Mouse (Mus musculus) MEL (cell line): Measurements from ENCODE around the gene Wdr75. TPM values are rescaled to one million over a fixed set of nuclear protein-coding genes. Genes with fewer than 3 reads are reported as not detected.

Experiments used
- DNase-seq: peaks from one replicate; pipeline ENCODE4 v3.0.0; 2011; ENCODE audit warnings: low read depth, low spot score
- H3K27ac ChIP-seq: 2 replicates; pipeline ENCODE4 v1.5.1; 2012; ENCODE audit warnings: low read depth, mild to moderate bottlenecking, control low read depth, low read length, moderate library complexity; ENCODE audit not compliant: control insufficient read depth
- H3K27me3 ChIP-seq, 2 experiments: fragments of 150-350 bp in 1 of 2; sonication (generic) in 1 of 2; 2 replicates each; pipeline ENCODE4 v1.6.1; 2012; ENCODE audit warnings: low read length in 2 of 2, mild to moderate bottlenecking in 2 of 2, improper control_type of control experiment in 1 of 2, moderate library complexity in 1 of 2; ENCODE audit not compliant: insufficient read depth in 2 of 2, control insufficient read depth in 1 of 2
- H3K36me3 ChIP-seq, 2 experiments: 2 replicates each; pipeline ENCODE4 v1.6.1; 2012 to 2014; ENCODE audit warnings: low read length in 2 of 2, improper control_type of control experiment in 1 of 2, inconsistent platforms in 1 of 2, mild to moderate bottlenecking in 1 of 2; ENCODE audit not compliant: insufficient read depth in 2 of 2, control insufficient read depth in 1 of 2
- H3K4me1 ChIP-seq, 2 experiments: fragments of 150-350 bp in 1 of 2; sonication (generic) in 1 of 2; 2 replicates each; pipeline ENCODE4 v1.6.1; 2012; ENCODE audit warnings: low read length in 2 of 2, improper control_type of control experiment in 1 of 2, mild to moderate bottlenecking in 1 of 2; ENCODE audit not compliant: insufficient read depth in 2 of 2, control insufficient read depth in 1 of 2
- H3K4me3 ChIP-seq, 2 experiments: fragments of 150-350 bp in 1 of 2; sonication (generic) in 1 of 2; 2 replicates each; pipeline ENCODE4 v1.5.1; 2012; ENCODE audit warnings: low read depth in 2 of 2, low read length in 2 of 2, mild to moderate bottlenecking in 2 of 2, moderate library complexity in 2 of 2, control low read depth in 1 of 2, improper control_type of control experiment in 1 of 2; ENCODE audit not compliant: control insufficient read depth in 1 of 2, insufficient read depth in 1 of 2
- H3K79me2 ChIP-seq: 2 replicates; pipeline ENCODE4 v1.6.1; 2012; ENCODE audit warnings: mild to moderate bottlenecking, low read length, moderate library complexity; ENCODE audit not compliant: control insufficient read depth, poor library complexity, insufficient read depth
- H3K9ac ChIP-seq: 2 replicates; pipeline ENCODE4 v1.6.1; 2012; ENCODE audit warnings: low read depth, mild to moderate bottlenecking, control low read depth, low read length, moderate library complexity; ENCODE audit not compliant: control insufficient read depth, poor library complexity, severe bottlenecking
- H3K9me3 ChIP-seq: fragments of 150-350 bp; sonication (generic); replicated peaks from 2 replicates; pipeline ENCODE4 v1.6.1; 2012; ENCODE audit warnings: mild to moderate bottlenecking, low read length, improper control_type of control experiment, moderate library complexity; ENCODE audit not compliant: insufficient read depth
- CTCF ChIP-seq, 3 experiments: IDR thresholded peaks in 2 of 3; conservative IDR thresholded peaks in 1 of 3; 2 replicates each; pipeline ENCODE4 v1.5.1; 2011 to 2012; ENCODE audit warnings: low read length in 3 of 3, low read depth in 2 of 3, mild to moderate bottlenecking in 2 of 3, improper control_type of control experiment in 1 of 3, inconsistent platforms in 1 of 3, mixed read lengths in 1 of 3, moderate library complexity in 1 of 3; ENCODE audit not compliant: control insufficient read depth in 1 of 3, insufficient read depth in 1 of 3, poor library complexity in 1 of 3, severe bottlenecking in 1 of 3
- ELF1 ChIP-seq: IDR thresholded peaks from 2 replicates; pipeline ENCODE4 v1.6.1; 2014; ENCODE audit warnings: low read depth, mild to moderate bottlenecking, inconsistent platforms, low read length, improper control_type of control experiment, moderate library complexity
- ETS1 ChIP-seq: IDR thresholded peaks from 2 replicates; pipeline ENCODE4 v1.6.1; 2012; ENCODE audit warnings: low read depth, mild to moderate bottlenecking, inconsistent platforms, low read length, improper control_type of control experiment, moderate library complexity
- HCFC1 ChIP-seq: IDR thresholded peaks from 2 replicates; pipeline ENCODE4 v1.6.1; 2012; ENCODE audit warnings: low read depth, mild to moderate bottlenecking, inconsistent platforms, low read length, improper control_type of control experiment, moderate library complexity
- JUND ChIP-seq: IDR thresholded peaks from 2 replicates; pipeline ENCODE4 v1.6.1; 2011; ENCODE audit warnings: low read depth, mild to moderate bottlenecking, improper control_type of control experiment, low read length
- KAT2A ChIP-seq: conservative IDR thresholded peaks from 2 replicates; pipeline ENCODE4 v1.6.1; 2012; ENCODE audit warnings: low read depth, low read length, improper control_type of control experiment, inconsistent platforms
- MAZ ChIP-seq: IDR thresholded peaks from 2 replicates; pipeline ENCODE4 v1.6.1; 2012; ENCODE audit warnings: low read depth, mild to moderate bottlenecking, inconsistent platforms, low read length, improper control_type of control experiment
- MXI1 ChIP-seq: IDR thresholded peaks from 2 replicates; pipeline ENCODE4 v1.6.1; 2011; ENCODE audit warnings: mild to moderate bottlenecking, low read depth, low read length, improper control_type of control experiment
- MYC ChIP-seq: IDR thresholded peaks from 2 replicates; pipeline ENCODE4 v1.6.1; 2011; ENCODE audit warnings: low read depth, mild to moderate bottlenecking, low read length, improper control_type of control experiment, moderate library complexity
- POLR2AphosphoS5 ChIP-seq: IDR thresholded peaks from 2 replicates; pipeline ENCODE4 v1.6.1; 2012; ENCODE audit warnings: low read depth, borderline replicate concordance, mild to moderate bottlenecking, inconsistent platforms, low read length, moderate library complexity, mixed read lengths
- RAD21 ChIP-seq: IDR thresholded peaks from 2 replicates; pipeline ENCODE4 v1.6.1; 2011; ENCODE audit warnings: mild to moderate bottlenecking, low read depth, low read length, improper control_type of control experiment
- SIN3A ChIP-seq: IDR thresholded peaks from 2 replicates; pipeline ENCODE4 v1.6.1; 2012; ENCODE audit warnings: low read length, improper control_type of control experiment, inconsistent platforms
- SMC3 ChIP-seq: IDR thresholded peaks from 2 replicates; pipeline ENCODE4 v1.6.1; 2011; ENCODE audit warnings: low read depth, low read length, improper control_type of control experiment
- TAL1 ChIP-seq: IDR thresholded peaks from 2 replicates; pipeline ENCODE4 v1.6.1; 2012; ENCODE audit warnings: mild to moderate bottlenecking, inconsistent platforms, low read length, moderate library complexity, mixed read lengths
- USF2 ChIP-seq, 2 experiments: IDR thresholded peaks; 2 replicates each; pipeline ENCODE4 v1.6.1; 2011 to 2012; ENCODE audit warnings: improper control_type of control experiment in 2 of 2, low read length in 2 of 2, borderline replicate concordance in 1 of 2, inconsistent platforms in 1 of 2, low read depth in 1 of 2, mild to moderate bottlenecking in 1 of 2; ENCODE audit not compliant: insufficient read depth in 1 of 2
- ZC3H11A ChIP-seq: IDR thresholded peaks from 2 replicates; pipeline ENCODE4 v1.6.1; 2012; ENCODE audit warnings: low read depth, mild to moderate bottlenecking, inconsistent platforms, low read length, improper control_type of control experiment
- ZNF384 ChIP-seq: IDR thresholded peaks from 2 replicates; pipeline ENCODE4 v1.6.1; 2012; ENCODE audit warnings: low read depth, mild to moderate bottlenecking, inconsistent platforms, low read length, improper control_type of control experiment
- polyA plus RNA-seq, 2 experiments: library from polyadenylated mRNA; stranded (reverse) in 1 of 2; unstranded in 1 of 2; fragments of >175 nt in 1 of 2; fragments of >200 nt in 1 of 2; gene quantifications; 2 replicates each; pipeline versions ENCODE4 v1.2.1 to v1.2.4; 2012; ENCODE audit warnings: low replicate concordance in 2 of 2, low read depth in 1 of 2; ENCODE audit not compliant: insufficient read length in 2 of 2, insufficient read depth in 1 of 2, missing spikeins in 1 of 2
- total RNA-seq: library from RNA; depleted of rRNA; stranded (reverse); fragments of 300-350 nt; gene quantifications from 2 replicates; pipeline ENCODE4 v1.2.3, GENCODE M21; 2012

Gene Wdr75
- total and polyA plus RNA-seq, 3 experiments = 193 to 279 (median 195) TPM

DNA sequence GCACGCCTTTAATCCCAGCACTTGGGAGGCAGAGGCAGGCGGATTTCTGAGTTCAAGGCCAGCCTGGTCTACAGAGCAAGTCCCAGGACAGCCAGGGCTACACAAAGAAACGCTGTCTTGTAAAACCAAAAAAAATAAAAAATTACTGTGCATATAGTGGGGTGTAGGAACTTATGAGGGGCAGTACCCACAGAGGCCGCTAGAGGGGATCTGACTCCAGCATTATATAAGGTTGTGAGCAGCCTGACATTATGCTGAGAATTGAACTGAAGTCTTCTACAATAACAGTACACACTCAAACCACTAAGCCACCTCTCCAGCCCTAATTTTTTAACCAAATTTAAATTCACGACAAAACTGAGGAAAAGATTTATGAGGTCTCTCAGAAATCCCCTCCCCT is 30.2 kb downstream of the Wdr75 start:
- no peaks in the 10 kb centered on the region for H3K27me3 ChIP-seq
- TF ChIP-seq ZC3H11A (peak; percentile 78), CTCF (IDR thresholded peaks at IDR 0.05 in 2 of 3, conservative IDR thresholded peaks at IDR 0.05 in 1 of 3; ENCODE audit: control insufficient read depth in 1 of 3, insufficient read depth in 1 of 3, low read depth in 2 of 3, low read length in 3 of 3, poor library complexity in 1 of 3, severe bottlenecking in 1 of 3) (peak; percentile 71 to 76 (median 76)), ELF1 (0 out of 2 replicates have a peak, but pooled peaks have one; percentile 7), MAZ (no peak), SIN3A (0 out of 2 replicates have a peak, but pooled peaks have one; percentile 18), SMC3 (peak; percentile 84), MXI1 (0 out of 2 replicates have a peak, but pooled peaks have one; percentile 26), KAT2A (no peak), ZNF384 (peak; percentile 68), JUND (0 out of 2 replicates have a peak, but pooled peaks have one; percentile 12), ETS1 (no peak), RAD21 (peak; percentile 87), TAL1 (no peak)
- TF ChIP-seq, all 39 proteins: peak for 9
- DNase-seq = peak; percentile 86
- H3K36me3 ChIP-seq = peaks cover 11 to 24% of the 10 kb centered on the region in 2 experiments
- no peak overlapping the region for H3K4me3 ChIP-seq
- peaks cover 9 to 12% of the 10 kb centered on the region in 2 experiments for H3K4me1 ChIP-seq
- H3K9me3 ChIP-seq = no peaks in the 10 kb centered on the region
- H3K9ac ChIP-seq = no peak overlapping the region
- no peaks in the 10 kb centered on the region for H3K79me2 ChIP-seq
- peak overlapping the region; percentile 65 for H3K27ac ChIP-seq

DNA sequence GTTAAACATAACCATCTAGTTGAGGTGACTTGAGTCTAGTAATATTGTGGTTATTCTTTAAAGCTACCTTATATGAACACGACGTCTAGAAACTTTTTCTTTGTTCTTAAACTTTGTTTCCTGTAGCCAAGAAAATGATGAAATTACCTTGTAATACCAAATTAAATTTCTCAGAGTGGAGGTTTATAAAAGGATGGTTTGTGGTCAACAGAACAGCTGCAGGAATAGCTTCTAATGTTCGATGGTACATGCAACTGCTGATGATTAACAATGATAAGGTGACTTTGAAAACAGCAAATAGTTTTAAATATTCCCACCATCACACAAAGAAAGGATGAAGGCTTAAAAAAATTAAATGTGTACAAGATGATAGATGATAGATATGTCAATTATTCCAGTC is 30.7 kb downstream of the Wdr75 start:
- TF ChIP-seq ETS1 = peak; percentile 50; the same call in 1 of the 2 replicates
- TF ChIP-seq TAL1 = no peak
- Histone ChIP-seq H3K27ac (peak overlapping the region; percentile 45; the same call in 1 of the 2 replicates), H3K79me2 (no peaks in the 10 kb centered on the region), H3K9me3 (no peaks in the 10 kb centered on the region), H3K27me3 (no peaks in the 10 kb centered on the region), H3K36me3 (peaks cover 9 to 24% of the 10 kb centered on the region in 2 experiments), H3K9ac (no peak overlapping the region), H3K4me1 (peaks cover 9 to 12% of the 10 kb centered on the region in 2 experiments), H3K4me3 (no peak overlapping the region)
- DNase-seq = no peak

DNA sequence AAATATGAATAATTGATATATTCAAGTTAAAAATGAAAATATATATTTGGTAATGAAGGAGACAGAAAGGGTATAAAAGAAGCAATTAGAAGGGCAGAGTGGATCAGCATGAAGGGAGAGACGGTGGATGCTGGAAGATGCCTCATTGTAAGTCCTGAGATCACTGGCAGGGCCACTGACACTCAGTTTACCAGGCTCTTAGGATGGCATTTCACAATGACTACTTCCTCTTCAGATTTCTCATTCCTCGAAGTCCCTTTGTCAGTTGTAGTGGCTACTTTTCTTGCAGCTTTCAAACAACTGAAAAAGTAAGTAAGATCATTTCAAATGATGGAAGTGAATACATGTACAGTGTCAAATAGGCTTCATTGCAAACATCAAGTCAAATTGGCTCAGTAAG is 31.2 kb downstream of the Wdr75 start:
- peaks cover 9 to 12% of the 10 kb centered on the region in 2 experiments for H3K4me1 ChIP-seq
- no peak for DNase-seq
- H3K9me3 ChIP-seq = no peaks in the 10 kb centered on the region
- peaks cover 9 to 24% of the 10 kb centered on the region in 2 experiments for H3K36me3 ChIP-seq
- no peak overlapping the region for H3K9ac ChIP-seq
- no peak overlapping the region for H3K27ac ChIP-seq
- no peaks in the 10 kb centered on the region for H3K27me3 ChIP-seq
- TF ChIP-seq SMC3 (no peak), POLR2AphosphoS5 (no peak), KAT2A (no peak), ZC3H11A (no peak), USF2 (IDR thresholded peaks at IDR 0.05; ENCODE audit: borderline replicate concordance in 1 of 2, insufficient read depth in 1 of 2, low read depth in 1 of 2, low read length in 2 of 2) (no peak), HCFC1 (no peak), MYC (no peak), MXI1 (no peak)
- H3K4me3 ChIP-seq = no peak overlapping the region
- H3K79me2 ChIP-seq = no peaks in the 10 kb centered on the region
